In the genomic region with DNA sequence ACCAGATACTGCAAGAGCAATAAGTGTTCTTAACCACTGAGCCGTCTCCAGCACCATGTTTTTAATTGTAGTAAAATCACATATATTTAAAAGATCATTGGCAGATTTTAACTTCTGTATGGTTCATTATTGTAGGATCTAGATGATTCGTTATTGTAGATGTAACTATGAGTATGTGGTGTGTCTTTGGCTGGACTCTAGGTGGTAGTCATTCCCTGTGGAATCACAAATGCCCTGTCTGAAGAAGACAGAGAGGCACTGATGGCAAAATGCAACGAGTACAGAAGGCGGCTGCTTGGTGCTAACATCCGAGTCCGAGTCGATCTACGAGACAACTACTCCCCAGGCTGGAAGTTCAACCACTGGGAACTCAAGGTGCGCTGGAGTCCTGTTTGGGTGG, we compare ENCODE assay signal across 28 mouse cellular contexts. TPM values are rescaled to one million over a fixed set of nuclear protein-coding genes. Genes with fewer than 3 reads are reported as not detected.
A peak's percentile ranks its signal among the peaks of the same experiment; 100 is the strongest.
DNase-seq lines count a peak whose midpoint lies in the region; ATAC-seq and TF ChIP-seq lines count a peak whose summit lies in the region.
"Had no signal": no experiment of that assay in that cellular context is flagged by ENCODE, and none has a peak within 500 bp of the region (broad histone marks: within the 10 kb centered on the region; RNA-seq: fewer than 3 reads in every experiment).

No protein-coding gene starts in this region.

- no peak for TF ChIP-seq POLR2A in brain, embryonic 14.5 days (IDR thresholded peaks at IDR 0.05; ENCODE audit: borderline replicate concordance, extremely low read depth, insufficient read depth, insufficient read length, poor library complexity, severe bottlenecking)

- intact Hi-C loops in heart, postnatal 14 days (cut with DNase I): no loop called here
- intact Hi-C loops in left cerebral cortex, adult 2 months (cut with DNase I): loop anchor here (5.0 kb wide), 2 partner anchors 36 to 84 kb away; no protein-coding TSS in a partner anchor
- intact Hi-C loops in left cerebral cortex, postnatal 36 days (cut with DNase I): no loop called here

- H3K9ac ChIP-seq in liver, embryonic 14.5 days (replicated peaks): no peak overlapping the region
- H3K9ac ChIP-seq: embryonic facial prominence, embryonic 12.5 days; hindbrain, embryonic 13.5 days; lung, embryonic 14.5 days had no signal

- H3K4me3 ChIP-seq in left cerebral cortex, adult 2 months: no peak overlapping the region
- no peak overlapping the region for H3K4me3 ChIP-seq in liver, embryonic 14.5 days (ENCODE audit: insufficient read depth in 1 of 2, low read depth in 2 of 2, low read length in 2 of 2)
- H3K4me3 ChIP-seq: embryonic facial prominence, embryonic 12.5 days; hindbrain, embryonic 13.5 days had no signal

- peaks cover 66% of the 10 kb centered on the region for H3K36me3 ChIP-seq in liver, embryonic 14.5 days (replicated peaks; ENCODE audit: control insufficient read depth, insufficient read depth, low read depth)

- no peak for TF ChIP-seq EP300 in liver, embryonic 14.5 days (IDR thresholded peaks at IDR 0.05; ENCODE audit: low read depth)

- WGBS in liver, embryonic 14.5 days (ENCODE audit: insufficient replicate concordance): 84% methylated on average over 9 of the region's 9 CpGs

- no peaks in the 10 kb centered on the region for H3K9me3 ChIP-seq in liver, embryonic 14.5 days (ENCODE audit: control insufficient read depth, low read length)
- H3K9me3 ChIP-seq: embryonic facial prominence, embryonic 12.5 days; hindbrain, embryonic 13.5 days had no signal

- H3K27me3 ChIP-seq in liver, embryonic 14.5 days (ENCODE audit: control insufficient read depth, insufficient read depth, low read length): no peaks in the 10 kb centered on the region
- H3K27me3 ChIP-seq: embryonic facial prominence, embryonic 12.5 days; hindbrain, embryonic 13.5 days had no signal

- TF ChIP-seq CTCF in left cerebral cortex, adult 2 months (IDR thresholded peaks at IDR 0.05): peak; percentile 14; the same call in 1 of the 2 replicates
- no peak for TF ChIP-seq CTCF in brain, embryonic 14.5 days (IDR thresholded peaks at IDR 0.05; ENCODE audit: borderline replicate concordance, extremely low read depth, insufficient read depth, insufficient read length)
- TF ChIP-seq CTCF in liver, embryonic 14.5 days (IDR thresholded peaks at IDR 0.05; ENCODE audit: low read depth): peak; percentile 24; the same call in 1 of the 2 replicates

- ATAC-seq in liver, embryonic 14.5 days (ENCODE audit: insufficient read depth): no peak
- ATAC-seq: inflammation-experienced regulatory T-cells, adult 6 months had no signal

- H3K4me2 ChIP-seq in liver, embryonic 14.5 days (ENCODE audit: low read depth): no peak overlapping the region
- H3K4me2 ChIP-seq: embryonic facial prominence, embryonic 12.5 days; heart, embryonic 11.5 days; hindbrain, embryonic 13.5 days; lung, embryonic 14.5 days had no signal

- peaks cover 0 to 16% of the 10 kb centered on the region in 2 experiments; a peak in 2 of 4 replicates for H3K4me1 ChIP-seq in liver, embryonic 14.5 days (replicated peaks; ENCODE audit: control insufficient read depth in 2 of 2, insufficient read depth in 2 of 2, low read length in 1 of 2)
- H3K4me1 ChIP-seq: embryonic facial prominence, embryonic 12.5 days; hindbrain, embryonic 13.5 days had no signal

- peak; percentile 78 for DNase-seq in heart, adult 11 months
- DNase-seq in heart, postnatal 14 days: no peak
- DNase-seq in left cerebral cortex, adult 2 months (ENCODE audit: extremely low spot score in 1 of 2, low spot score in 2 of 2): no peak
- no peak for DNase-seq in left cerebral cortex, postnatal 36 days (ENCODE audit: low spot score in 2 of 2)
- DNase-seq in brain, embryonic 14.5 days (ENCODE audit: low read depth): peak; percentile 47
- DNase-seq in liver, embryonic 14.5 days (ENCODE audit: low read depth in 3 of 3, low spot score in 3 of 3): no peak
- DNase-seq in adrenal gland, adult 2 months: no peak
- DNase-seq: adrenal gland, postnatal 36 days; B cell, adult 2 months; cerebellum, adult 9-10 months; cerebellum, postnatal 36 days; gastrocnemius, postnatal 25 days; heart, adult 18-20 months; heart, postnatal 4 days; kidney, adult 2 months; kidney, postnatal 10 days; left cerebral cortex, postnatal 4 days; lung, embryonic 14.5 days; lung, postnatal 14 days; midbrain, embryonic 14.5 days; thymus, postnatal 4 days had no signal

- no peak overlapping the region for H3K27ac ChIP-seq in left cerebral cortex, adult 2 months
- no peak overlapping the region for H3K27ac ChIP-seq in liver, embryonic 14.5 days
- H3K27ac ChIP-seq: embryonic facial prominence, embryonic 12.5 days; hindbrain, embryonic 13.5 days had no signal

RNA-seq across cellular contexts. Expression of gene Slc30a10, which starts 36.6 kb away (rescaled TPM):
- total RNA-seq in heart, postnatal 14 days (2021): not detected
- 1 to 10 TPM; 7.5 to 8.3 TPM for total RNA-seq in left cerebral cortex, adult 2 months (2021)
- 1 to 10 TPM; 7.9 to 9.4 TPM for total RNA-seq in left cerebral cortex, postnatal 36 days (2021)
- 13.3 and 23.0 TPM in 2 replicates for polyA plus RNA-seq in brain, embryonic 14.5 days (2012; rRNA removed)
- 19.5 and 21.2 TPM in 2 replicates for polyA plus RNA-seq in liver, embryonic 14.5 days (2012; rRNA removed)
- polyA plus RNA-seq in liver, embryonic 14.5 days (2014; fragmentation: Nextera tagmentation; extraction: Ambion mirVana): 13.3 and 14.9 TPM in 2 replicates
- under 1 TPM in 1 of 2 experiments, not detected in 1; 0.09 TPM for total RNA-seq in adrenal gland, adult 2 months (2021)
- not detected in 2 replicates for polyA plus RNA-seq in adrenal gland, adult 2 months (2012; rRNA removed)
- total RNA-seq: adrenal gland, adult 18-20 months; gastrocnemius, postnatal 25 days; heart, adult 18-20 months; heart, postnatal 4 days; neutrophil, adult 5-6 weeks had no signal
- polyA plus RNA-seq: inflammation-experienced regulatory T-cells, adult 6 months; kidney, adult 2 months; testis, adult 2 months had no signal

RNA-seq across cellular contexts. Expression of gene Eprs, which starts 55.2 kb away (rescaled TPM):
- total RNA-seq in heart, postnatal 14 days (2021): 10 to 100 TPM; 67.6 to 69.2 TPM
- total RNA-seq in left cerebral cortex, adult 2 months (2021): 10 to 100 TPM; 71.6 to 79.3 TPM
- total RNA-seq in left cerebral cortex, postnatal 36 days (2021): 10 to 100 TPM; 64.0 to 74.4 TPM
- polyA plus RNA-seq in brain, embryonic 14.5 days (2012; rRNA removed): 26.4 and 44.5 TPM in 2 replicates
- 12.2 and 22.9 TPM in 2 replicates for polyA plus RNA-seq in liver, embryonic 14.5 days (2012; rRNA removed)
- polyA plus RNA-seq in liver, embryonic 14.5 days (2014; fragmentation: Nextera tagmentation; extraction: Ambion mirVana): 79.1 and 83.7 TPM in 2 replicates
- 100 to 1,000 TPM; 130 to 242 TPM for total RNA-seq in adrenal gland, adult 2 months (2021)
- 3.0 and 4.0 TPM in 2 replicates for polyA plus RNA-seq in adrenal gland, adult 2 months (2012; rRNA removed)

Comparison
In these comparisons a context has a peak if more than half of its experiments do, and no peak if none do; other contexts are left out.
1. DNase-seq: peak in heart, adult 11 months (single experiment) and brain, embryonic 14.5 days (single experiment); none in heart, postnatal 14 days (0 of 2), left cerebral cortex, adult 2 months (0 of 2), left cerebral cortex, postnatal 36 days (0 of 2), liver, embryonic 14.5 days (0 of 3) and adrenal gland, adult 2 months (single experiment).
2. RNA of gene Slc30a10, which starts 36.6 kb away (total RNA-seq): 7.9 to 9.4 TPM in left cerebral cortex, postnatal 36 days and 7.5 to 8.3 TPM in left cerebral cortex, adult 2 months; 0.09 TPM in adrenal gland, adult 2 months and not detected in heart, postnatal 14 days; every median in the first group is over 4 times any median in the second.